Mouse (Mus musculus) stomach, embryonic 15.5 days (tissue): ENCODE results near the gene Gm20388. TPM values are rescaled to one million over a fixed set of nuclear protein-coding genes. Genes with fewer than 3 reads are reported as not detected.

Experiments used
- ATAC-seq: fragments of 200-750 bp; cut with Nextera tagmentation; 2 replicates; pipeline ENCODE4 v1.8.0; 2017; ENCODE audit warnings: low read depth, moderate number of reproducible peaks, moderate TSS enrichment; ENCODE audit not compliant: insufficient read depth, low FRiP score
- H3K27ac ChIP-seq: fragments of 300-500 bp; sonication (generic); 2 replicates; pipeline ENCODE4 v1.5.1; 2015; ENCODE audit warnings: mild to moderate bottlenecking, inconsistent platforms
- H3K27me3 ChIP-seq: fragments of 300-500 bp; sonication (generic); replicated peaks from 2 replicates; pipeline ENCODE4 v1.6.1; 2015; ENCODE audit warnings: inconsistent platforms
- H3K36me3 ChIP-seq: fragments of 300-500 bp; sonication (generic); 2 replicates; pipeline ENCODE4 v1.6.1; 2015; ENCODE audit warnings: inconsistent platforms
- H3K4me1 ChIP-seq: fragments of 300-500 bp; sonication (generic); 2 replicates; pipeline ENCODE4 v1.6.1; 2015; ENCODE audit warnings: inconsistent platforms
- H3K4me2 ChIP-seq: fragments of 300-500 bp; sonication (generic); 2 replicates; pipeline ENCODE4 v1.6.1; 2015; ENCODE audit warnings: mild to moderate bottlenecking, inconsistent platforms
- H3K4me3 ChIP-seq: fragments of 300-500 bp; sonication (generic); replicated peaks from 2 replicates; pipeline ENCODE4 v1.5.1; 2015; ENCODE audit warnings: inconsistent platforms
- H3K9ac ChIP-seq: fragments of 300-500 bp; sonication (generic); 2 replicates; pipeline ENCODE4 v1.6.1; 2015; ENCODE audit warnings: inconsistent platforms
- H3K9me3 ChIP-seq: fragments of 300-500 bp; sonication (generic); 2 replicates; pipeline ENCODE4 v1.6.1; 2016; ENCODE audit warnings: inconsistent platforms
- WGBS: fragments of 180-500 bp; shearing (Covaris S2); methylation state at CpG from one replicate; pipeline ENCODE4 v1.1.7; 2015; 5-methylcytosine and 5-hydroxymethylcytosine counted together
- polyA plus RNA-seq: library from polyadenylated mRNA; unstranded; fragments of >200 nt; fragmentation: Nextera tagmentation; extraction: Ambion mirVana; gene quantifications from 2 replicates; pipeline ENCODE4 v1.2.1, GENCODE M21; 2015

Gene Gm20388
- polyA plus RNA-seq, 1 experiment from 2014 or later: not detected

DNA sequence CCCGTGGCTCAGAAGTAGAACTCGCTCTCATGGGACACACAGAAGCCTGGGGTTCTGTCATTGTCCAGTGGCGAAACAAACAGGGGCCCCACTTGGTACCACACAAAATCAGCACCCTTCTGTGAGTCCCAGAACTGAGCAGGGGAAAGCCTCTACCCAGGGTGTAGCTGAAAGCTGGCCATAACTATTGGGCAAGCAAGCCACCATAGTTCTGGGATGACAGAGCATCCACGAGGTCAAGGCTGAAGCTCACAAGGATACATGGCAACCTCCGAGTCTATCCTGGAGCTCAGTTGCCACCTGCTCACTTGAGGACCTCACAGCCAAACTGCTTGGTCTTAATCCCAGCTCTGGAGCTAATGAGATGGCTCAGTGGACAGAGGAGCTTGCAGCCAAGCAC is 270.6 kb downstream of the Gm20388 start:
- 81% methylated on average over 5 of the region's 5 CpGs for WGBS
- Histone ChIP-seq H3K4me2 (no peak overlapping the region), H3K9ac (no peak overlapping the region), H3K4me3 (no peak overlapping the region), H3K4me1 (peaks cover 41% of the 10 kb centered on the region), H3K27ac (no peak overlapping the region), H3K9me3 (no peaks in the 10 kb centered on the region), H3K36me3 (no peaks in the 10 kb centered on the region), H3K27me3 (no peaks in the 10 kb centered on the region)
- ATAC-seq: no peak

DNA sequence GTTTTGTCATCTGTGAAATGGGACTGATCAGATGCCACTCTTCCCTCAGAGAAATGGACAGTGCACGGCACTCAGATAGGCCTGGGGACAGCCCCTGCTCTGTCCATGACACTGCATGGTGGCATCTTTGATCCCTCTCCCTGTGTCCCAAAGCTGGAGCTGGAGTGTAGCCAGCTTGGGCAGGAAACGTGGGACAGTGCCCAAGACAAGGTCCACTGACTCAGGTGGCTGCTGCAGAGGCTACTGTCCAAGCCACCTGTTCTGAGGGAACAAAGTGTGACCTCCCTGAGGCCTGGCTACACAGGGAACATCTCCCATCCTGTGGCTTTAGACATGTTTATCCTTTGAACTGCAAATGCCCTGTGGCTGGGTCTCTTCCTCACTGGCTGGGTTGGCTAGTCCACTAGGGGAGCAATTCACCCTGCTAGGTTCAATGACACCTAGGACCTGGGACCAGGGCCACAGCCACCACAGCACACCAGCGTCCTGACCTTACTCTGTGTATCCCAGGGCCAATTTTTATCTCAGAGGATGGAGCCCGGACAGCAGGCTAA is 271.3 kb downstream of the Gm20388 start:
- no peak overlapping the region for H3K4me3 ChIP-seq
- no peaks in the 10 kb centered on the region for H3K36me3 ChIP-seq
- no peak for ATAC-seq
- peaks cover 44% of the 10 kb centered on the region for H3K4me1 ChIP-seq
- no peak overlapping the region for H3K4me2 ChIP-seq
- no peaks in the 10 kb centered on the region for H3K27me3 ChIP-seq
- WGBS: 70% methylated on average over 4 of the region's 4 CpGs
- no peaks in the 10 kb centered on the region for H3K9me3 ChIP-seq
- no peak overlapping the region for H3K9ac ChIP-seq
- no peak overlapping the region for H3K27ac ChIP-seq

DNA sequence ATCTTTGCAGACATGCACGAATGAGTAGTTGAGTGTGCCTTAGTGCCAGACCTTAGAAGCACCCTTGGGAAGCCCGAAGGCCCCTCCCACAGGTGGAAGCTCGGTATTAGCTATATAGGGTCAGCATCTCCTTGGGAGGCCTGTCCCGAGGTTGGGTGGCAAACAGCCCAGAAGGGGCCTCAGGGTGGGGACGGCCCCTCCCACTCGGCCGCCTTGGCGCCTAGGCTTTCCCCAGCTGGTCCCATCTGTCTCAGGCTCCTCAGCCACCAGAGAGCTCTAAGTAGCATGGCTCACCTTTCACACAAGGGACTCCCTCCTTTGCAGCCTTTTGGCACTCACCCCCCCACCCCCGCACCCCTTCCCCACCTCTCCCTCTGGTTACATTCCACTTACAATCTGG is 273.7 kb downstream of the Gm20388 start:
- Histone ChIP-seq H3K9ac (no peak overlapping the region), H3K4me1 (peaks cover 35% of the 10 kb centered on the region), H3K36me3 (no peaks in the 10 kb centered on the region), H3K4me2 (0 out of 2 replicates have a peak overlapping the region, but pooled peaks have one; percentile 19), H3K4me3 (no peak overlapping the region), H3K27me3 (no peaks in the 10 kb centered on the region), H3K27ac (peak overlapping the region; percentile 81; the same call in 1 of the 2 replicates), H3K9me3 (no peaks in the 10 kb centered on the region)
- WGBS: 23% methylated on average over 9 of the region's 9 CpGs
- ATAC-seq: peak; percentile 47

DNA sequence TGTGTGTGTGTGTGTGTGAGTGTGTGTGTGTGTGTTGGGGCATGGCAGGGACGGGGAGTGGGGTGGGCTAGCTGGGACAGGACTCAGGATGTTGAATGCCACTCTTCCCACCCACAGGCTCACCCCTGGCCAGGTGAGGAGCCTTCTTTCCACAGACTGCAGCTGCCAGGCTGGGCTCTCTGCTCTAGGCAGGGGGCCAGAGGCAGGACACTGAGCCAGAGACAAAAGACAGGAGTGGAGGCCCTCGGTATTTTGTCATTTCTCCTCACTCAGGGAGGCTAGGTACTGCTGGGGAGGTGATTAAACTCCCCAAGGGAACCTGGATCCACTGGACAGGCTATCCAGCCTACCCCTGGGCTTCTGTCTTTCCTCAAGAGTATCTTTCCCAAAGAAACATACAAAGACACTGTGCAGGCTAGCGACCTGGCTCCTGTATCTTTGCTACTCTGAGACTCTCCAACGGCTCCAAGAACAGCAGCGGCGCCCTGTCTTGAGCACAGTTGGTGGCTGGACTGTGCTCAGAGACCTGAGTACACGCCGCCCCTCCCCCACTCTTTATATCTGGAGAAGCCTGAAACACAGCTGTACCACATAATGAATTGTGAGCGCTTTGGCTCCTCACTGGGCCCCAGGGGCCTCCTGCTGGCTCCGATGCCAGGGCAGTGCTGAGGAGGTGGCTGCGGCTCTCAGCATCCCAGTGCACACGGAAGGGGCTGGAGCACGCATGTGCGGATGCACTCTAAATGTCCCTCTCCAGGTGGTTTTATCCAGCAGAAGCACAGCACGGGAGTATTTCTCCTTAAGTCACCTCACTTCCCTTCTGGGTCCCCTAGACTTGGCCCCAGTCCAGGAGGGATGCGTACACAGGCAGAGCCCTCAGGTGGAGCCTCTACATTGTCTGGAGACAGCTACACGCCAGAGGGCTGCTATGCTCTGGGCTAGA is 274.5 kb downstream of the Gm20388 start:
- peak overlapping the region; percentile 34 for H3K4me2 ChIP-seq
- H3K27me3 ChIP-seq: no peaks in the 10 kb centered on the region
- peak; percentile 52; the same call in 1 of the 2 replicates for ATAC-seq
- H3K4me3 ChIP-seq: no peak overlapping the region
- H3K27ac ChIP-seq: peak overlapping the region; percentile 81
- H3K9me3 ChIP-seq: no peaks in the 10 kb centered on the region
- 17% methylated on average over 17 of the region's 17 CpGs for WGBS
- H3K4me1 ChIP-seq: peaks cover 40% of the 10 kb centered on the region
- no peak overlapping the region for H3K9ac ChIP-seq
- no peaks in the 10 kb centered on the region for H3K36me3 ChIP-seq

DNA sequence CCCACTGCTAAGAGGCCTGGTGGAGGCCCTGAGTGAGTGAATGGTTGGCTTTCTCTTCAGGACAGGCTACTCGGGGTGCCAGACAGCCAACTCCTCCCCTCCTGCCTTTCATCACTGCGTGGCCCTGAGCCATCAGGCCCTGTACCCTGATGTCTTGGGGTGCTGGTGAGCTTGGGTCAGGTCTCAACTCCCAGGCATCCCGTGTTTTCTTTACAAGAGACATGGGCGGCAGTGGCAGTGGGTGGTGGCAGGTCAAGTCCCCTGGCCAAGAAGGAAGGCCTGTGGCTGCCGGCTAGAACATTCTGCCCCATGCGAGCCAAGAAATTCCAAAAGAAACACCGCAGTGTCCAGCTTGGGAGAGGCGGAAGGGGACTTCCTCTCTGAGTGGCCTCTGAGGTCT is 275.8 kb downstream of the Gm20388 start:
- H3K4me1 ChIP-seq: peaks cover 50% of the 10 kb centered on the region
- H3K4me2 ChIP-seq: no peak overlapping the region
- no peaks in the 10 kb centered on the region for H3K9me3 ChIP-seq
- WGBS: 59% methylated on average over 8 of the region's 8 CpGs
- ATAC-seq: no peak
- no peak overlapping the region for H3K27ac ChIP-seq
- H3K27me3 ChIP-seq: no peaks in the 10 kb centered on the region
- H3K36me3 ChIP-seq: no peaks in the 10 kb centered on the region
- H3K4me3 ChIP-seq: no peak overlapping the region
- H3K9ac ChIP-seq: no peak overlapping the region

DNA sequence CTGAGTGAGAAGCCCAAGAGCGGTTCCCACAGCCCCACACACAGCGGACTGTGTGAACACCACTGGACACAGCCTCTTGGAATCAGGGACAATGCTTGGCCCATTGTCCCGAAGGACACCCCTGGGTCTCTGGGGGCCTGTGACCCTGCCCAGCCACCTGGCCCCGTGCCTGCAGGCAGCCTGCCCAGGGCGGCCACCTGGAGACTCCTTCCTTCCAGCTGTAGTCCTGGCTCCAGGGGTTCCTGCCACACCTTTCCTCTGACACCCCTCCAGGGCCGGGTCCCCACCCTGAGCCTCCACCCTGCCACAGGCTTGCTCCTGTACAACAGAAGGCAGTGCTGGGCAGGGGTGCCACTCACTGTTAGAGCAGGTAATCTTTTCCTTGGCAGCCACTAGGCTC is 277.9 kb downstream of the Gm20388 start:
- WGBS: 79% methylated on average over 6 of the region's 6 CpGs
- peaks cover 54% of the 10 kb centered on the region for H3K4me1 ChIP-seq

DNA sequence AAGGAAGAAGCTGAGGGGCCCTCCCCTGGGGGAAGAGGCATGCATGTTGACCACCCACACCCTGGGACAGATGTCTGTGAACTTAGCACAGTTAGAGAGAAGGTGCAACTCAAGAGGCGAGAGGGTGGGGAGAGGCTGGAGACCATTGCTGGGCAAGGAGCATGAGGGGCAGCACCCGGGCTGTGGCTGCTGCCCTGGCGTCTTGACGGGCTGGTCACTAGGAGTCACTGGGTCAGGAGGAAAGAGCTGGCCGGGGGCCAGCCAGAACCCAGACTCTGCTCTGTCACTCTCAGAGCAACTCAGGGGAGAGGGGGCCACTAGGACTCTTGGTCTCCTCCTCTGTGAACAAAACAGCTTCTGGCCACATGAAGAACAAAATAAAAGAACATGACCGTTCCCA is 278.8 kb downstream of the Gm20388 start:
- H3K4me3 ChIP-seq: no peak overlapping the region
- no peak overlapping the region for H3K27ac ChIP-seq
- no peaks in the 10 kb centered on the region for H3K36me3 ChIP-seq
- H3K9me3 ChIP-seq: no peaks in the 10 kb centered on the region
- no peak overlapping the region for H3K4me2 ChIP-seq
- WGBS: 71% methylated on average over 6 of the region's 6 CpGs
- no peak overlapping the region for H3K9ac ChIP-seq
- H3K27me3 ChIP-seq: no peaks in the 10 kb centered on the region
- peaks cover 48% of the 10 kb centered on the region for H3K4me1 ChIP-seq
- no peak for ATAC-seq

More for the DNA sequence above, 277.9 kb downstream of the Gm20388 start:
- Histone ChIP-seq H3K27ac (no peak overlapping the region), H3K9ac (no peak overlapping the region), H3K4me3 (no peak overlapping the region), H3K27me3 (no peaks in the 10 kb centered on the region), H3K36me3 (no peaks in the 10 kb centered on the region), H3K9me3 (no peaks in the 10 kb centered on the region), H3K4me2 (no peak overlapping the region)
- no peak for ATAC-seq

DNA sequence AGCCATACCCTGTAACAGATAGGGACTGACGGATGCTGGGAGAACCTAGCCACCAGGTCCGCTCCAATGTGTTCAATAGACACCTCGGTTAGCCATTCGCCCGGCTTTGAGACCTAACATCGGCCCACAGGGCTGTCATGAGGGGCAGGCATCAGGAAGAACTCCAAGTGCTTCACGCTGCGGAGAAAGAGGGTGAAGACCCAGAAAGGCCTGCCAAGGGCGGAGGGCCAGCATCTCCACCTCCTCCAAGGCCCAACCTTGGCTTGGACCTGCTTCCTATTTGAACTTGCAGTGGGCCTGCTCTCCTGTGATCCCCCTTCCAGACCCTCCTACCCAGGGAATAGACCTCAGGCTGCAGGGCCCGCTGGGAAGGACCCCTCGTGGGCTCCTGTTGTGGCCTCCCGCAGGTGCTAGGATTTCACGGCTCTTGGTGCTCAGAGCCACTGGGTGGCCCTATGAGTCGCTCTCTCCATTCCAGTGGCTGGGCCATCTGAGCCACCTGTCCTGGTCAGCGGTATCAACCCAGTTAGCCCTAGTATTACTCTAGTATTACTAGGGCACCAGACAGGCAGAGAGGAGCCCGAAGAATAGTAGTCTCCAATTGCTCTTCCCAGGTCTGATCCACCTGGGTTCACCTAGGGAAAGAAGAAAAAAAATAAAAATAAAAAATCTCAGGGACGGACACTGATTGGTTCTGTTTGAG is 279.6 kb downstream of the Gm20388 start:
- Histone ChIP-seq H3K27ac (no peak overlapping the region), H3K27me3 (no peaks in the 10 kb centered on the region), H3K9ac (no peak overlapping the region), H3K36me3 (no peaks in the 10 kb centered on the region), H3K4me1 (peaks cover 41% of the 10 kb centered on the region), H3K4me3 (no peak overlapping the region), H3K4me2 (no peak overlapping the region), H3K9me3 (no peaks in the 10 kb centered on the region)
- no peak for ATAC-seq
- WGBS: 78% methylated on average over 17 of the region's 17 CpGs

DNA sequence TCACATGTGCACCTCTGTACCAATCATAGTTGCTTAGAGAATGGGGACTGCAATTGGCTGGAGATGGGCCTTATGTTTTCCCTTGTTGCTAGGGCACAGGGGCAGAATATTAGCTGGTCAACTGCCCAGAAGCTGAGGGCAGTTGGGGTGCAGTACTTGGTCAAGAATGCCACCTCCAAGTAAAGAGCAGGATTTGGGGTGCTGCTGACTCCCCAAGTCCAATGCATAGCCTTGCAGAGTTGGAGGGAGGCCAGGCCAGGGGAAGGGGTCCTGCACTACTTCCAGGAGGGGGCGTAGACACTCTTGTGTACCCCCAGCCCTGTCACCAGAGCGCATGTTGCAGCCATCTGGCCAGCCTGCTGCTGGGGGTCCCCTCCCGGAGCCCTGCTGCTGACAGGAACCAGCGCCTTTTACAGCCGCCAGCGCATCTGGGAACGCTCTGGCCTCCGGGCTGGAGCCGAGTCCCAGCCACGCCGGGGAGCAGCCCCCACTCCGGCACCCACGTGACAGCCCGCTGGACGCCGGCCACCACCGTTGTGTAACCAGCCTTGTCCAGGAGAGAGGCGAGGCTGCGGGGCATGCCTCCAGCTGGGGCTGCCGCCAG is 280.3 kb downstream of the Gm20388 start:
- H3K9me3 ChIP-seq: no peaks in the 10 kb centered on the region
- H3K27me3 ChIP-seq: no peaks in the 10 kb centered on the region
- 24% methylated on average over 20 of the region's 20 CpGs for WGBS
- no peaks in the 10 kb centered on the region for H3K36me3 ChIP-seq
- no peak overlapping the region for H3K9ac ChIP-seq
- peak overlapping the region; percentile 43 for H3K4me2 ChIP-seq
- ATAC-seq: peak; percentile 78
- H3K27ac ChIP-seq: peak overlapping the region; percentile 85
- H3K4me3 ChIP-seq: no peak overlapping the region
- H3K4me1 ChIP-seq: peaks cover 34% of the 10 kb centered on the region

DNA sequence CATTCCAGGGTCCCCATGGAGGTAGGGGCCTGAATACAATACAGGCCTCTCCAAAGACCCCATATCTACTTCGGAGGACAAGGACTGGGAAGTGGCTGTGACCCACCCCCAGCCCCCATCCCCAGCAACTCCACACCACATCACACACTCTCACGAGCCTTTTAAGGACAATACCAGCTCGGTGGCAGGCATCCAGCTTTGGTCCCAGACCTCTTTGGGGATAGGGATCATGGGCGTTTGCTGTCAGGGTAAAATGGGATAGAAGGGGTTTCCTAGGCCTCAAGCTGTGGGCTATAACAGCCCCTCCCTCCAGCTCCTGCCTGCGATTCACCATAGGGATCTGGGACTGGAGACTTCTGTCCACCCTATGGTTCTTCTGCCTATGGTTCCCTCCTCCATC is 281.0 kb downstream of the Gm20388 start:
- ATAC-seq: 0 out of 2 replicates have a peak, but pooled peaks have one; percentile 19
- no peak overlapping the region for H3K9ac ChIP-seq
- no peaks in the 10 kb centered on the region for H3K9me3 ChIP-seq
- H3K36me3 ChIP-seq: no peaks in the 10 kb centered on the region
- WGBS: 62% methylated on average over 5 of the region's 5 CpGs
- H3K27ac ChIP-seq: peak overlapping the region; percentile 85
- H3K4me2 ChIP-seq: no peak overlapping the region
- H3K27me3 ChIP-seq: no peaks in the 10 kb centered on the region
- H3K4me3 ChIP-seq: no peak overlapping the region
- H3K4me1 ChIP-seq: peaks cover 27% of the 10 kb centered on the region

DNA sequence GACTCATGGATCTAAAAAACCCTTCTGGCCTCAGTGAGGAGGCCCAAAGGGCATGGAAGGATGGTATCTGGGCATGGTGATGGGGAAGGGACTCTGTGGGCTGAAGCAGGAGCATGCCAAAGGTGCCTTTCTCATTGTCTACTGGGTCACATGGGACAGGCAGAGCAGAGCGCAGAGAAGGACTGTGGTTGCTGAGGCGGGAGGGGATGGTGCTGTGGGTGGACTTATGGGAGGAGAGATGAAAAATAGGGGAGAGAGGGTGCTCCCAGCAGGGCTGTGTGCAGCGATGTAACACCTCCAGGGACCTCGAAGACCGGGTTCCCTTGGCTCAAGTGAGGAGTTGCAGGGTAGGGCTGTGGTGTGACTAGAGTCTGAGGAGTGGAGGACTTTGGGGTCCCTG is 281.5 kb downstream of the Gm20388 start:
- ATAC-seq: no peak
- Histone ChIP-seq H3K9ac (no peak overlapping the region), H3K4me3 (no peak overlapping the region), H3K36me3 (no peaks in the 10 kb centered on the region), H3K9me3 (no peaks in the 10 kb centered on the region), H3K4me1 (peaks cover 22% of the 10 kb centered on the region), H3K4me2 (no peak overlapping the region), H3K27me3 (no peaks in the 10 kb centered on the region), H3K27ac (peak overlapping the region; percentile 85)
- WGBS: 93% methylated on average over 5 of the region's 5 CpGs
